Mouse (Mus musculus) liver, embryonic 14.5 days (tissue): ENCODE data around the gene Tcn2. TPM values are rescaled to one million over a fixed set of nuclear protein-coding genes. Genes with fewer than 3 reads are reported as not detected.
A peak's percentile ranks its signal among the peaks of the same experiment; 100 is the strongest.
"Not testable (repeated sequence)": the region's sequence is repeated elsewhere in the genome, so short reads cannot be mapped to it uniquely, and the experiment has no call there.

Experiments
- ATAC-seq: fragments of 200-750 bp; cut with Nextera tagmentation; 2 replicates; pipeline ENCODE4 v1.8.0; 2017; ENCODE audit warnings: moderate number of reproducible peaks, mild to moderate bottlenecking, moderate library complexity; ENCODE audit not compliant: insufficient read depth
- DNase-seq, 3 experiments: peaks; one replicate each; pipeline ENCODE4 v3.0.0-alpha.2; 2012 to 2013; ENCODE audit warnings: low read depth in 3 of 3, low spot score in 3 of 3
- H3K27ac ChIP-seq: fragments of 300-500 bp; sonication (generic); 2 replicates; pipeline ENCODE4 v1.5.1; 2014; ENCODE audit warnings: moderate library complexity, mild to moderate bottlenecking, control low read depth, inconsistent platforms
- H3K27me3 ChIP-seq: fragments of 300-500 bp; sonication (generic); 2 replicates; pipeline ENCODE4 v1.6.1; 2014; ENCODE audit warnings: mild to moderate bottlenecking, low read length, moderate library complexity; ENCODE audit not compliant: control insufficient read depth, insufficient read depth
- H3K36me3 ChIP-seq: fragments of 300-500 bp; sonication (generic); replicated peaks from 2 replicates; pipeline ENCODE4 v1.6.1; 2014; ENCODE audit warnings: low read depth; ENCODE audit not compliant: control insufficient read depth, insufficient read depth
- H3K4me1 ChIP-seq, 2 experiments: fragments of 200-500 bp in 1 of 2; fragments of 300-500 bp in 1 of 2; sonication (generic) in 1 of 2; replicated peaks; 2 replicates each; pipeline ENCODE4 v1.6.1; 2012 to 2014; ENCODE audit warnings: antibody characterized with exemption in 1 of 2, inconsistent platforms in 1 of 2, low read length in 1 of 2; ENCODE audit not compliant: control insufficient read depth in 2 of 2, insufficient read depth in 2 of 2
- H3K4me2 ChIP-seq: fragments of 300-500 bp; sonication (generic); 2 replicates; pipeline ENCODE4 v1.6.1; 2014; ENCODE audit warnings: low read depth, mild to moderate bottlenecking, control low read depth, moderate library complexity
- H3K4me3 ChIP-seq, 2 experiments: fragments of 200-500 bp in 1 of 2; fragments of 300-500 bp in 1 of 2; sonication (generic) in 1 of 2; 2 replicates each; pipeline ENCODE4 v1.5.1; 2012 to 2014; ENCODE audit warnings: low read depth in 2 of 2, low read length in 2 of 2, mild to moderate bottlenecking in 2 of 2, control low read depth in 1 of 2, inconsistent platforms in 1 of 2, moderate library complexity in 1 of 2; ENCODE audit not compliant: insufficient read depth in 1 of 2
- H3K9ac ChIP-seq: fragments of 300-500 bp; sonication (generic); replicated peaks from 2 replicates; pipeline ENCODE4 v1.6.1; 2014; ENCODE audit warnings: mild to moderate bottlenecking, control low read depth, moderate library complexity
- H3K9me3 ChIP-seq: fragments of 300-500 bp; sonication (generic); 2 replicates; pipeline ENCODE4 v1.6.1; 2016; ENCODE audit warnings: low read length, mixed read lengths; ENCODE audit not compliant: control insufficient read depth
- CTCF ChIP-seq: IDR thresholded peaks from 2 replicates; pipeline ENCODE4 v1.5.1; 2016; ENCODE audit warnings: antibody characterized with exemption, low read depth, control low read depth
- EP300 ChIP-seq: IDR thresholded peaks from 2 replicates; pipeline ENCODE4 v1.6.1; 2016; ENCODE audit warnings: antibody characterized with exemption, low read depth
- WGBS: fragments of 180-500 bp; shearing (Covaris S2); extraction: QIAGEN DNeasy Blood & Tissue Kit; methylation state at CpG from one replicate; pipeline ENCODE4 v1.1.7; 2014; ENCODE audit not compliant: insufficient replicate concordance; 5-methylcytosine and 5-hydroxymethylcytosine counted together
- polyA plus RNA-seq, 2 experiments: library from polyadenylated mRNA; depleted of rRNA in 1 of 2; stranded (reverse) in 1 of 2; unstranded in 1 of 2; fragments of >200 nt; fragmentation: Nextera tagmentation in 1 of 2; extraction: Ambion mirVana in 1 of 2; gene quantifications; 2 replicates each; pipeline versions ENCODE4 v1.2.1 to v1.2.3; 2012 to 2014

Tcn2 gene
- polyA plus RNA-seq, 2 experiments, result 14.6 to 16.3 TPM

GRCm38 (mm10) chr11:3963155-3963554 is 31.2 kb upstream of the Tcn2 start:
- Histone ChIP-seq H3K4me3 (peak overlapping the region; percentile 92 to 94), H3K27me3 (no peaks in the 10 kb centered on the region), H3K27ac (no peak overlapping the region), H3K4me1 (peaks cover 4 to 11% of the 10 kb centered on the region in 2 experiments), H3K9ac (peak overlapping the region; percentile 87), H3K4me2 (peak overlapping the region; percentile 80), H3K9me3 (no peaks in the 10 kb centered on the region), H3K36me3 (no peaks in the 10 kb centered on the region)
- DNase-seq, result peak in 1 of 3 experiments; percentile 25
- TF ChIP-seq CTCF (no peak), EP300 (no peak)
- peak; percentile 15; the same call in 1 of the 2 replicates for ATAC-seq
- WGBS, result 65% methylated on average over 10 of the region's 10 CpGs

GRCm38 (mm10) chr11:3961761-3962160 is 29.8 kb upstream of the Tcn2 start:
- Histone ChIP-seq H3K27ac (no peak overlapping the region), H3K4me2 (no peak overlapping the region), H3K4me3 (no peak overlapping the region), H3K9ac (no peak overlapping the region), H3K27me3 (no peaks in the 10 kb centered on the region), H3K36me3 (no peaks in the 10 kb centered on the region), H3K4me1 (peaks cover 4 to 11% of the 10 kb centered on the region in 2 experiments), H3K9me3 (no peaks in the 10 kb centered on the region)
- 51% methylated on average over 3 of the region's 3 CpGs for WGBS
- ATAC-seq, result no peak
- no peak for DNase-seq
- TF ChIP-seq CTCF, result no peak
- no peak for TF ChIP-seq EP300

- ATAC-seq, result no peak
- H3K4me1 ChIP-seq, result peaks cover 4 to 11% of the 10 kb centered on the region in 2 experiments
- no peak overlapping the region for H3K9ac ChIP-seq
- WGBS, result 19% methylated on average over 2 of the region's 2 CpGs
- DNase-seq, result no peak
- H3K4me3 ChIP-seq, result no peak overlapping the region
- TF ChIP-seq CTCF, result no peak
- no peak for TF ChIP-seq EP300
- H3K27me3 ChIP-seq, result no peaks in the 10 kb centered on the region
- H3K9me3 ChIP-seq, result no peaks in the 10 kb centered on the region
- no peak overlapping the region for H3K4me2 ChIP-seq
- H3K36me3 ChIP-seq, result no peaks in the 10 kb centered on the region
- no peak overlapping the region for H3K27ac ChIP-seq
Observed at GRCm38 (mm10) chr11:3960901-3961300, 28.9 kb upstream of the Tcn2 start.

- H3K4me1 ChIP-seq, H3K36me3 ChIP-seq, H3K4me3 ChIP-seq, ATAC-seq, H3K27ac ChIP-seq, H3K9me3 ChIP-seq, H3K9ac ChIP-seq, H3K27me3 ChIP-seq, H3K4me2 ChIP-seq, DNase-seq: not testable (repeated sequence)
- WGBS, result 56% methylated on average over 4 of the region's 4 CpGs
Observed at GRCm38 (mm10) chr11:3955371-3955770, 23.4 kb upstream of the Tcn2 start.

GRCm38 (mm10) chr11:3954876-3955275 is 22.9 kb upstream of the Tcn2 start:
- H3K4me3 ChIP-seq, DNase-seq, H3K36me3 ChIP-seq, H3K4me2 ChIP-seq, H3K4me1 ChIP-seq, H3K9me3 ChIP-seq, H3K9ac ChIP-seq, H3K27ac ChIP-seq, H3K27me3 ChIP-seq, ATAC-seq: not testable (repeated sequence)
- WGBS, result 72% methylated on average over 5 of the region's 5 CpGs
